Mouse (Mus musculus): ENCODE measurements around the gene Angptl6. TPM values are rescaled to one million over a fixed set of nuclear protein-coding genes. Genes with fewer than 3 reads are reported as not detected.

Angptl6 gene
- total RNA-seq, 2 experiments from 2014 or later: 2.7 to 3.2 TPM

DNA sequence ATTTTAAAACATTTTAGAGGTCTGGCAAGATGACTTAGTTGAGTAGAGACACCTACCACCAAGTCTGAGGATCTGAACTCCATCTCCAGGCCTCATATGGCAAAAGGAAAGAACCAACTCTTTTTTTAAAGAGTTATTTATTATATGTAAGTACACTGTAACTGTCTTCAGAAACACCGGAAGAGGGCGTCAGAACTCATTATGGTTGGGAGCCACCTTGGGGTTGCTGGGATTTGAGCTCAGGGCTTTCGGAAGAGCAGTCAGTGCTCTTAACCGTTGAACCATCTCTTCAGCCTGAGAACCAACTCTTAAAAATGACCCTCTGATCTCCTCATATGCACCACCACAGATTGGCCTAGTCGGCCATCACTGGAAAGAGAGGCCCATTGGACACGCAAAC, 7.7 kb upstream of the Angptl6 start:
- DNase-seq (ENCODE audit: low spot score in 2 of 2): no peak

DNA sequence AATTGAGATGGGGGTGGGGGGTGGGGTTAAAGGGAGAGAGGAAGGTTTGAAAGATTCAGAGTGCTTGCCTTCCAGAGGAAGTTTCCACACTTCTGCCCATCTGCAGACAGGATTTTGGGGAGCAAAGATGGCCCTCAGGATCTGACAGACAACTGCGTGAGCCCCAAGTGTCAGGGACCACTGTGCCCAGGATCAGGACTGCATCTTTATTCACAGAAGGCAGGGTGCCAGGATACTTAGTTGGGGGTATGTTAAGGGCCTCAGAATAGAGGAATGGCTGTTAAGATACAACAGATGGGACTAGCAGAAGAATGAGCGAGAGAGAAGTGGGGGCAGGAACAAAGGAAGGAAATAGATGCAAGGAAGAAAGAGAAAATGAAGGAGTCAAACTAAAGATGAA, 7.0 kb upstream of the Angptl6 start:
- DNase-seq (ENCODE audit: low spot score in 2 of 2): no peak

DNA sequence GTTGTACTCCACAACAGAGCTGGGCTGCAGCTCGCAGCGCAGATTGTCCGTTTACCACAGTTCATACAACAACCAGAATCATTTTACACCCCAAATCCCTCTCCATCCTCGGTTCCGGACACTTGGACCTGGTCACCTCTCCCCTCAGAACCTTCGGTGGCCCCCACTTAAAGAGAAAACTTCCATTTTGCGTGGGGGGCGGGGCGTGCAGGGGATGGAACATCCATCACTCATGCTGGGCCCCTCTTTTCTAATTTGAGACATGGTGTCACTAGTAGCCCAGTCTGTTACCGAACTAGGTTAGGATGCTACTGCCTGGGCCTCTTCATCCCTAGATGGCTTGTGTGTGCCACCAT, 839 bp downstream of the Angptl6 start:
- DNase-seq (ENCODE audit: low spot score in 2 of 2): no peak

DNA sequence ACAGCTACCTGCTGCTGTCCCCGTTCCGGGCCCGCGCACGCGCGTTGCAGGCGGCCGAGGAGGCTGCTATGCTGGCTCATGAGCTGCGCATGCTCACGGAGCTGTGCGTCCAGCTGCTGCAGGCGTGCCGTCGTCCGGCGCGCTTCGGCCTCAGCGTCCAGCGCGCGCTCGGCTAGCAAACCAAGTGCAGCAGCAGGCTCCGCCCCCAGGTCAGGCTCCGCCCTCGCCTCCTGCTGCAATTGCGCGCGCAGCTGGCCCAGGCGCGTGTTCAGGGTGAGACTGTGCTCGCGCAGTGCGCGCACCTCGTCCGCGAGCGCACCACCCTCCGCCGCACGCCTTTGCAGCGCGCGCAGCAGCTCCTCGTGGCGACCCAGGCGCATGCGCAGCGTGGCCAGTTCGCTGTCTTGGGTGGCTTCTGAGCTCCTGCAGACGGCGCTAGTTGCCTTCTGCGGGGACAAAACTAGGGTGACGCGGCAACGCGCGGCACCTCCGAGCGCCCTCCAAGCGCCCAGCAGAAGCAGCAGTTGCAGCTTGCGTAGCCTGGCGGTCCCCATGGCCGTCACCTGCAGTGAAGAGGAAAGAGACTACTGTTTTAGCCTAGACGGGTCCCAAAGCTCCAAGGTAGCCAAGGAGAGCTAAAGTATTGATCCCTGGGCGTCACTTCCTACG, 1.4 kb downstream of the Angptl6 start:
- peak; percentile 96 to 99 for DNase-seq (ENCODE audit: low spot score in 2 of 2)

DNA sequence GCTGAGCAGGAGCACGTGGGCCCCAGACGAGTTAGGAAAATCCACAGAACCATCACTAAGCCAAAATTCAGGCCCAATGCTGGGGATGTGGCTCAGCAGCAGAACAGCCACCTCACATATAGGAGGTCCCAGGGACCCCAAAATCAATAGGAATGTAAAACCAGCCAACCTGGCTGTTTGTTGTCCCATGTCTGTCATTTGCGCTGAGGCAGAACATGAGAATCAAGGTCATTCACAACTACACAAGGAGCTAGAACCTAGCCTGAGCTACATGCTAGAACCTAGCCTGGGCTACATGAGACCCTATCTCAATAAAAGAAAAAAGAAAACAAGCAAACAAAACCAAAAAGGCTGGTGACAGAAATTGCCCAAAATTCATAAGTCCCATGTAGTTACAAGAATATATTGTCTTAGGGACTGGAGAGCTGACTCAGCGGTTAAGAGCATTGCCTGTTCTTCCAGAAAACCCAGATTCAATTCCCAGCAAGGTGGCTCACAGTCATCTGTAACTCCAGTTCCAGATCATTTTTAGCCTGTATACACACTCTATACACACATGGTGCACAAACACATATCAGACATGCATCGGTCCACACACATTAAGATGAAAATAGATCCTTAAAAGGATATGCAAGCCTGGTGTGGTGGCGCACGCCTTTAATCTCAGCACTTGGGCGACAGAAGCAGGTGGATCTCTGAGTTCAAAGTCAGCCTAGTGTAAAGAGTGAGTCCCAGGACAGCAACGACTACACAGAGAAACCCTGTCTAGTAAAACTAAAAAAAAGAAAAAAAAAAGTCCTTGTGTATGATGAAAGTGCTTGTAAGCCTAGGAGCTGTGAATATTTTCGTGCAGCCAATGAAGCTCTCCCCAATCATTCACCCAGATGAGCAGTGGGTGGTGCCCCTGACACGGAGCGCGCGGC, 2.1 kb downstream of the Angptl6 start:
- no peak for DNase-seq (ENCODE audit: low spot score in 2 of 2)

DNA sequence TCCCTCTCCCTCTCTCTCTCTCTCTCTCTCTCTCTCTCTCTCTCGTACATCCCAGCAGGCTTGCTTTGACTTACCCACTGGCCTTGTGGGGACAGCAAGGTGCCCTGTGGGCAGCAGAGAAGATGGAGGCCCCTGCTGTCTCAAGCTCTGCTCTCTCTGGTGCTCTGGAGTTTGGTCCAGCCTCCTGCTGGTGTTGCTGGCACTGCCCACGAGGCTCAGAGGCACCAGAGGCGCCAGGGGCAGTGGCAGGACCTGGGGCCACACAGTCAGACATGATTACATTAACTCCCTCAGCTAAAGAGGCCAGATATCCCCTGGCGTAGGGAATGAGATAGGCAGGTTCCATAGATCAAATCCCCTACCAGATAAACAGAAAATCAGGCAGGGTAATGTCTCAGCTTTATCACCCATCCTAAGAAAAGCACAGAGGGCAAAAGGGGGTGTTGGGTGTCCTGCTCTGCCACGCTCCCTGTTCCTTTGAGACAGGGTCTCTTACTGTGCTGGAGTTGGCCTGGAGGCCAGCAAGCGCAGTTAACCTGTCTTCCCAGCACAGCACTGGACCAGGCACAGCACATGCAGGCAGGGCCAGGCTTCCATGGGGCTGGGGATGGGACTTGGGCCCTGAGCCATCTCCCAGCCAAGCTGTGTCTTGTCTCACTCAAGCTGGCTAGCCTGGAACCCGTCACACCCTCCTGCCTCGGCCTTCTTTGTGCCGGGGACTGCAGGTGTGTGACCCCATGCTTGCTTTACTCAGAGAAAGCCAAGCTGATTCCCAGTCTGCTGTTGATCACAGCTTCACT, 3.0 kb downstream of the Angptl6 start:
- DNase-seq (ENCODE audit: low spot score in 2 of 2): no peak

DNA sequence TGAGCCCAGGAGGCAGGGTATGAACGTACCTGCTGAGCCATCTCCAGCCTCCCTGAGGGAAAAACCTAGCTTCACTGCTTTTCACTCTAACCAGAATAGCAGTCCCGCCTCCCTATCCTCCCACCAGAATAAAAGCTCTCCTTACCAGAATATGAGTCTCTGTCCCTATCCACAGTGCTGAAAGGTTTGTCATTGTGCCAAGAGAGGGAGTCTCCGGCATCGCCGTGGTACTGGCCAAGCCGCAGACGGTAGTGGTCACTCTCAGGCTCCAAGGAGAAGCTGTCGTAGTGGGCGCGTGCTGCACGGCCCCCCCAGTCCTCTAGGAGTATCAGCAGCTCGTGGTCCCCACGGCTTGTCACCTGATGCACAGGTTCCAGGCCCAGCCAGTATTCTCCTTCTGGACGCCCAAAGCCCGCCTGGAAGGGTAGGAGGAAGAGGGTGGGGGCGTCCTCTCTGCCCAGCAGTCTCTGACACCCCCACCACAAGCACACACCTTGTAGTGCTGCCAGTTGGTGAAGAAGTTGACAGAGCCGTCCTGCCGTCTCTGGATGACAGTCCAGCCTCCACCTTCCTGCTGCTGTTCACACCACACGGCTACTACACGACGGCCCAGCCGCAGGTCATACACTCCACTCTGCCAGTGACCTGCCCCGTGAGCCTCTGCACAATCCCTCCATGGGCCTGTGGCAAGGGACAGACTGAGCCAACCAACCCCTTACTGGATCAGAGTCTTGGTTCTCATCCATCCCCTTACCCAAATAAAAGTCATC, 4.3 kb downstream of the Angptl6 start:
- DNase-seq (ENCODE audit: low spot score in 2 of 2): no peak

DNA sequence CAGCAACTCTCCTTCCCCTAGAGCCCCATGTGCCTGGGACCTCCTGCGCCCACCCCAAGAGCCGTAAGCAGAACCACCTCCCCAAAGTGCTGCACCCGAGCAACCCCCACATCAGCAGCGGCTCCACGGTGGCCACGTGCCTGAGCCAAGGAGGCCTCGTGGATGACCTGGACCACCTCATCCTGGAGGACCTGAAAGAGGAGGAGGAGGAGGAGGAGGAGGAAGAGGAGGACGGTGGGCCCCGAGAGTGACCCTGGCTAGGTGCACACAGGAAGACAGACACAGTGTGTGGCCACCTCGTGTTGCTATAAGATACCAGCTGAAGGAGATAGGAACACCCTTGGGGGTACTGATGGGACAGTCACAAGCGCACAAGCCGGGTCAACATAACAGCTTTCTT, 6.0 kb downstream of the Angptl6 start:
- no peak for DNase-seq (ENCODE audit: low spot score in 2 of 2)

DNA sequence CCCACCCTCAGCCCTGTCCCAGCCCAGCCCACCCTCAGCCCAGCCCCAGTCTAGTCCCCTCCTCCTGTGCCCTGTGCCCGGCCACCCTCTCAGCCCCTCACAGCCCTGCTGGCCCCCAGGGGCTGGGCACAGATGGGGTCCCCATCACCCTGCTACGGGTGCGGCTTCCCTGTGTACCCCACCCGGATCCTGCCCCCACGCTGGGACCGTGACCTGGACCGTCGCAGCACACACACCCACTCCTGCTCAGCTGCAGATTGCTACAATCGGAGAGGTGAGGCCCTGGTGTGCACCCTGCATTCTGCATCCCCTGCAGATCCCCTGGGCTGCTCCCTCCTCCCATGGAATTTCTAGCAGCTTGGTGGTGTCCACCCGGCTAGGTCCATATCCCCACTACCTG, 6.5 kb downstream of the Angptl6 start:
- DNase-seq (ENCODE audit: low spot score in 2 of 2): no peak

DNA sequence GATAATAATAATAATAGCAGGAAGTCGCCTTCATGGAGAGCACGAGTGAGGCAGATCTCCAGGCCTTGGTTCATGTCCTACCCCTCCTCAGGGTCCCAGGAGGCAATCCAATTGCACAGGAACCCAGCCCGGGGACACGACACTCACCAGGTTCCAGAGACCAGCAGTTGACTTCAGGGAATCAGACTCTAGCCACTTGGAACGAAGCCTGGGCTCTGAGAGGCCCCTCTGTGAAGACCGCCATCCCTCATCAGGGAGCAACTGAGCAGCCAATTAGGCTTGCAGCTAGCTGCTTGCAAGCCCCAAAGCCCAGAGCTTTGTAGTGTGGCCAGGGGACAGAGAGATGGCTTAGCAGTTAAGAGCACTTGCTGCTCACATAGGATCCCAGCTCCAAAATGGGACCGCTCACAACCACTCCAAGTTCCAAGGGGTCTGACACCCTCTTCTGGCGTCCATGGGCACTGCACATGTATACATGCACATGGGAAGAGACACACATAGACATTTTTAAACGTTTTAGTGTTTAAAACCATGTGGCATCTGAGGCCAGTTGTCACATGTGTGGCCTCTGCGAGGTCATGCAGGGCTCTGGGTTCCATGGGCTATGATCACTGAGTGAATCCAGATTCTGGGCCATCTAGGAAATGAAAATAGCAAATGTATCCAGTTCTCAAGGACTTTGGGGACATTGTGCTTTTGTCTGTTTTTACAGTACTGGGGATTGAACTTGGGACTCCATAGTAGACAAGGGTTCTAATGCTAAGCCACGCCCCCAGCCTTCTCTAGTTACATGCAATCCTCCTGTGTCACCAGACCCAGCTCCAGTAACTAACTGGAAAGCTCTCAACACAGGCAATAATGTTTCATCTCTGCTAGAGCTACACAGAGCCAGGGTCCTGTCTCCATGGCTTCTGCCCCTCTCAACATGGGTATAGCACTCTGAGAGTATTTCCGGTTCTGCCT, 9.0 kb downstream of the Angptl6 start:
- DNase-seq (ENCODE audit: low spot score in 2 of 2): no peak

DNA sequence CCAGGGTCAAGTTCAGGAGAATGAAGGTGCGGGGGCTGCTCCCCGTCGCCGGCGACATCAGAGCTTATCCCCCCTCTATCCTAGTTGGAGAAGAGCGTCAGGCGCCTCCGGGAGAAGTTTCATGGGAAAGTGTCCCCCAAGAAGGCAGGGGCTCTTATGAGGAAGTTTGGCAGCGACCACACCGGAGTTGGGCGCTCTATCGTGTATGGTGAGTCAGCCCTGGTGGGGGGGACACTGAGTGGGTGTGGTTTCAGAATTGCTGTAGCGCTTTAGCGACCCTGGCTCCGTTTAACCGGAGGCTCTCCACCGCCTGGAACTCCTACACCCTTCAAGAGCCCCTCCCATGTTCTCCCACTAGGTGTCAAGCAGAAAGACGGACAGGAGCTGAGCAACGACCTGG, 10.3 kb downstream of the Angptl6 start:
- DNase-seq (ENCODE audit: low spot score in 2 of 2): no peak

DNA sequence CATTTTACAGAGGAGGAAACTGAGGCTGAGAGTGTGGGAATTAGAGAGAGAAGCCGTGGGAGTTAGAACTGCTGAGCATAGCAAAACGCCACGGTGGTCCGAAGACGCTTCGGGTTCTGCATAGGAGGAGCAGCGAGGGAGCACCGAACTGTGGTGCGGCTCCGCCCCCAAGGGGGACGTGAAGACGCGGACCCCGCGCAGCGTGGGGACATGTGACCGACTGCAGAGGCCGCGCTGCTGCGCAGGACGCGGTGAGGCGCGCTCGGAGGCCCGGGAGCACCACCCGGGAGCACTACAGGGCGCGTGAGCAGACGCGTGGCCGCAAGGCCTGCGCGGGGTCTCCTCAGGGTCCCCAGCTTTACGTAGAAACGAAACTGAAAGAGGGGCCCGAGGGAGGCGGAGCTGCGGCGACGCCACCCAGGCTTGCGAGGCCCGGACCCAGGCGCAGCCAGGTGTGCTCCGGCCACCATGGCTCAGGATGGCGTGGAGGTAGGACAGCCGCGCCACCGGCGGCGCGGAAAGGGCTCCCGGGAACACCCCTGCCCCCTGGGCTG, 11.0 kb downstream of the Angptl6 start, which contains the start of gene A230050P20Rik:
A230050P20Rik (plus strand) TSS at position 195 of the 554 bp plus-strand sequence.
- peak; percentile 29 to 46 for DNase-seq (ENCODE audit: low spot score in 2 of 2)

DNA sequence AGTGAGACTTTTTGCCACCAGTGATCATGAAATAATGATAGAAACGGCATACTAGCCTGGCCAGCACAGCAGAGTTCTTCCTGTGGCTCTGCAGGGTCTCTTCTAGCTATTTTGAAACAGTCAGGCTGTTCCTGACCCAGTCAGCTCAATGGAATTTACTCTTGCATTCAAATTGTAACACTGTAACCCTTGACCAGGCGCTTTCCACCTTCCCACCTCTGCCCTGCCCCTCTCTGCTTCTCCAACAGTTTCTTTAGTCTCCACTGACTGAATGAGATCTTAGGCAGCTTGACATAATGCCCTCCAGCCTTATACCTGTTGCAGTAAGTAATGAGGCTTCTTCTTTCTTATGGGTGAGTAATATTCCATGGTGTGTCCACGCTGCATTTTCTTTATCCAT, 12.6 kb downstream of the Angptl6 start:
- no peak for DNase-seq (ENCODE audit: low spot score in 2 of 2)

DNA sequence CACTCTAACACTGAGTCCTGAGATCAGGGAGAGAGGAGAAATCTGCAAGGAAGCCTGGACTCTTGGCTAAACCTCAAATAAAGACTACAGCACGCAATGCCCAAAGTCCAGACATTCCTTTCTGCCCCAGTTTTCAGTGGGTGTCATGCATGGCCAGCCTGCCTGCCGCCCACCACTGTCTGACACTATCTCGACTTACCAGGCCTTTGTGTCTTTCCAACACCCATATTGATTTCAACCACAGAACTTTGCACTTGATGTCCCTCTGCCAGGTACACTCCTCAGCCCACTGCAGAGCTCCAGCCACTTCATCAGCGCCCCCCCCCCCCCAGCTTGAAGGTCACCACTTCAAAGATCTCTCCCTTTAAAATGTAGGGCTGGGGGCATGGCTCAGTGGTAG, 17.3 kb downstream of the Angptl6 start:
- no peak for DNase-seq (ENCODE audit: low spot score in 2 of 2)

DNA sequence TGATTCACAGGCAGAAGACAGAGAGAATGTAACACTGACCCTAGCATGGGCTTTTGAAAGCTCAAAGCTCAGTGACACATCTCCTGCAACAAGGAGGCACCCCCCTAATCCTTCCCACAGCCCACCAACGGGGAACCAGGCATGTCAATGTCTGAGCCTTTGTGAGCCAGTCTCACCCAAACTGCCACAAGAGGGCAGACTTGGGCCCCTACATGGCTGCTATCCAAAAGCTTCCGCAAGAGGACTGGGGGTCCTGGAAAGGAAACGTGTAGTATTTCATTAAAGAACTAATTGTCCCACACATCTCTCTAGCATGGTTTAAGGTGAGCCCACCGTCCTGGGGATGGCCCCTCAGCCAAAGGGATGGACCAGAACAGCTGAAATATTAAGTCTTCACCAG, 17.7 kb downstream of the Angptl6 start:
- no peak for DNase-seq (ENCODE audit: low spot score in 2 of 2)

DNA sequence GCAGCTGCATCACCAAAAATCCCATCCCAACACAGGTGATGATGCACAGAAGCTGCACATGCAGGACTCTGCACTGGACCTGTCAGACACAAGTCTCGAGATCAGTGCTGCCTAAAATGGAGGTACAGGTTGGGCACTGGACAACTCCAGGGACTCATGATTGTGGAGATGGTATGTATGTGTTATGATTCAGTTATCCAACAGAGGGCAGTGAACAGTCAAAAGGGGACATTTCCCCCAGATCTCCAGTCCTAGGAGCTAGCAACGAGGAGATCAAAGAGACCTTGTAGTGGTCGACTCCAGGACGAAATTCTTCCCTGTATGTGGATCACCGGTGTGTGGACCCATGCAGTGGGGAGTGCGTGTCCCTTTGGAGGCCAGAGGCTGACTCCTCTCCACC, 19.6 kb downstream of the Angptl6 start:
- DNase-seq (ENCODE audit: low spot score in 2 of 2): no peak

DNA sequence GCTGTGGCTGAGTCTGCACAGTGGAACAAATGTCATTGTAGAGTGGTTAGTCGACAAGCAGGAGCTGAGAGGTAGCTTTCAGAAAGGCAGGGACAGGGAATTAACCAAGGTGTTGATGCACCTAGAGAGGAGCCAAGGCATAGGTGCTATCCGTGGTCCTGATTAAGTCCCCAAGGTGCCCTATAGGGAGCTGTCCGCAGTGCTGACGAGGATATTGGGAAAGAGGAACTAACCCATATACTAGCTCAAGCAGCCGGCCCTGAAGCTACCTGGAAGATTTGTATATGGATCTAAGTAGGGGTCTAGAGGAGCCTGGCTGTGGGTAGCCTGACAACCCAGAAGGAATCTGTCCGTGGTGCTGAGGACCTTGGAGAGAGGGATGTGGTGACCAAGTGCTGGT, 22.4 kb downstream of the Angptl6 start:
- DNase-seq (ENCODE audit: low spot score in 2 of 2): no peak

DNA sequence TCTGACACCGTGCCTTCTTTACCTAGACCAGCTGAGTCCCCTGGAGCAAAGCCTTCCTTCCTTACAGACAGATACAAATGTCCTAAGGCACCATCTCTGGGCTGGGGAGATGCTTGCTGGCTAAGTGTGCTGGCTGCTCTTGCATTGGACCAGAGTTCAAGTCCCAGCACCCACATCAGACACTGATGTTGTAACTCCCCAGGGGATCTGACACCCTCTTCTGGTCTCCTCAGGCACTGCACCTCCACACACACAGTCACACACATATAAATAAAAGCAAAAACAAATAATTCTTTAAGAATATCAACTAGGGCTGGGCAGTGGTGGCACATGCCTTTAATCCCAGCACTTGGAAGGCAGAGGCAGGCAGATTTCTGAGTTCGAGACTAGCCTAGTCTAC, 29.3 kb downstream of the Angptl6 start:
- no peak for DNase-seq (ENCODE audit: low spot score in 2 of 2)

DNA sequence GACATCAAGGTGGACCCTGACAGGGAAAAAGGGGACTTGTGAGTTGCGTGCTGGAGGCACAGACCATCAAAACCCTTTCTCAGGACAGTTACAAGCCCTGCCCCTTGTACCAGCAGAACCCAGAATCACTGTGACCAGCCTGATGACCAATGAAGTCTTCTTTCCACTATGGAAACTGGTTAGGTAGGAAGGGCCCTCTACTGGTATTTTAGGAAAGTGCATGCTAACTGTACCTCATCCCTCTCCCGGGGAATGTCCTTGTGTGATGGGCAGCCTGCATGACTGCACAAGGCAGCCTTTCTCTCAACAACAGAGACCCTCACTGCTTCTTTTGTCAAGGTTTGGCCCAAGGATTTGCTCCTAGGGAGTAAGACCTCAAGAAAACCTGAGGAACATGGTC, 36.9 kb downstream of the Angptl6 start:
- no peak for DNase-seq (ENCODE audit: low spot score in 2 of 2)

DNA sequence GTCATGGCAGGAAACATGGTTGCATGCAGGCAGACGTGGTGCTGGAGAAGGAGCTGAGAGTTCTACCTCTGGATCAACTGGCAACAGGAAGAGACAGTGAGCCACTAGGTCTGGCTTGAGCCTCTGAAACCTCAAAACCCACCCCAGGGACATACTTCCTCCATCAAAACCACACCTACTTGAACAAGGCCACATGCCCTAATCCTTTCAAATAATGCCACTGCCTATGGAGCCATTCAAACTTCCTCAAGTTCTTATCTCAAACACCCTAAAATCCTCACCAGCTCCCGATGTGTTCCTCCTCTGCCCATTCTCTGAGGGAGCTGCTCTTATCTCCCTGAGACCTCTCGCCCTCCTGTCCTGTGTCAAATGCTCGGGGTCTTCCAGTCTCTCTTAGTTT, 37.3 kb downstream of the Angptl6 start:
- no peak for DNase-seq (ENCODE audit: low spot score in 2 of 2)
